Mouse (Mus musculus) lung, adult 2 months (tissue): ENCODE measurements around the gene Mast4.

ENCODE experiments used
- CTCF ChIP-seq: fragments of 200-500 bp; IDR thresholded peaks from 2 replicates; pipeline ENCODE4 v1.5.1; 2011; ENCODE audit warnings: mild to moderate bottlenecking, low read length, control low read depth; ENCODE audit not compliant: insufficient read depth
- POLR2A ChIP-seq: fragments of 200-500 bp; IDR thresholded peaks from 2 replicates; pipeline ENCODE4 v1.6.1; 2011; ENCODE audit warnings: low read depth, mild to moderate bottlenecking, control low read depth, low read length, borderline replicate concordance; ENCODE audit errors: extremely low read depth

DNA sequence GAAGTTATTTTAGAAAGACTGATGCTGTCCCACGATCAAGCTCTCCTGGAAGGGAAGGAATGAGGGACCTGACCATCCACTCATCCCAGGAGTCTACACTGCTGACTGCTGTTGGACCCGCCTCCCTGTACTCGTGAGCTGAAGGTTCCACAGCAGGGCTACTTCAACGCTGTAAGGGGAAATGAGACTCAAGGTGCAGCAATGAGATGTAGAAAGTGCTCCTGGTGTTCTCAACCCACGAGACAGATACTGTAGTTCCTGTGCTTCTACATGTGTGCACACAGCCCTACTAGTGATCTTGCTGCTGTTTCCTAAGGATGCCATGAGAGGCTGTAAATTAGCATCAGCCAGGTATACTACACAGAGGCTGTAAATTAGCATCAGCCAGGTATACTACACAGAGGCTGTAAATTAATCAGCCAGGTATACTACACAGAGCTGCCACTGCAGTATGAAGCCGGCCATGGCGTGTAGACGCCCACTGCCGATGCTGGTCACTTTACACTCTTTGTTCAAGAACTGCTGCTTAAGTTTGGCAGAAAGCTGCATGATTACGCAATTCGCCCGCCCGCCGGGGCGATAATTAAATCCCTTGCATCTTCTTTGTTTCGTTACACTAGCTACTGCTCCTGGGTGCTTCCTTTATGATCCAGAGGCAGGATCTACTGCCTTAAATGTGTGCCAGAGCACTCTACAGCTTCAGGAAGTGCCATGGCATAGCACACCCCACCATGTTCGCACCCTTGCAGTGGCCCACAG is 587.3 kb downstream of the Mast4 start:
- TF ChIP-seq POLR2A (no peak), CTCF (no peak)
